In genomic region chr19:53040164-53041132, GRCm38 (mm10) we compare ENCODE assay signal across 8 mouse cellular contexts. TPM values are rescaled to one million over a fixed set of nuclear protein-coding genes. Genes with fewer than 3 reads are reported as not detected.
DNase-seq lines count a peak whose midpoint lies in the region; ATAC-seq lines count a peak whose summit lies in the region.

Gene Xpnpep1, minus strand, starts transcription at chr19:53040214.

- peak within 1 kb of the TSS; percentile 70 for H3K4me3 ChIP-seq in hindbrain, embryonic 16.5 days (ENCODE audit: low read length)
- H3K4me3 ChIP-seq in liver, embryonic 11.5 days (ENCODE audit: low read depth, low read length) = peak within 1 kb of the TSS; percentile 88; the same call in 1 of the 2 replicates

- peaks cover 14% of the 10 kb centered on the region for H3K4me1 ChIP-seq in hindbrain, embryonic 16.5 days (ENCODE audit: control insufficient read depth, insufficient read depth, low read depth, low read length)
- H3K4me1 ChIP-seq in liver, embryonic 11.5 days (replicated peaks; ENCODE audit: control insufficient read depth, insufficient read depth, low read length) = peaks cover 22% of the 10 kb centered on the region

- peak within 1 kb of the TSS; percentile 83 for H3K27ac ChIP-seq in hindbrain, embryonic 16.5 days (ENCODE audit: low read depth, low read length)
- H3K27ac ChIP-seq in liver, embryonic 11.5 days (ENCODE audit: low read depth, low read length) = 0 out of 2 replicates have a peak within 1 kb of the TSS, but pooled peaks have one; percentile 55

- WGBS in hindbrain, embryonic 16.5 days = 86% methylated on average over 23 of the region's 23 CpGs
- WGBS in liver, embryonic 11.5 days = 78% methylated on average over 23 of the region's 23 CpGs

- H3K36me3 ChIP-seq in hindbrain, embryonic 16.5 days (ENCODE audit: control insufficient read depth, insufficient read depth, low read length) = no peaks in the 10 kb centered on the region
- no peaks in the 10 kb centered on the region for H3K36me3 ChIP-seq in liver, embryonic 11.5 days (ENCODE audit: control insufficient read depth, insufficient read depth, low read length)

- peak within 1 kb of the TSS; percentile 69 for H3K4me2 ChIP-seq in hindbrain, embryonic 16.5 days (ENCODE audit: low read length)
- peak within 1 kb of the TSS; percentile 86 for H3K4me2 ChIP-seq in liver, embryonic 11.5 days

- H3K9me3 ChIP-seq in hindbrain, embryonic 16.5 days (ENCODE audit: control insufficient read depth, low read length) = no peaks in the 10 kb centered on the region
- no peaks in the 10 kb centered on the region for H3K9me3 ChIP-seq in liver, embryonic 11.5 days (ENCODE audit: control insufficient read depth, low read length)

- H3K9ac ChIP-seq in hindbrain, embryonic 16.5 days (ENCODE audit: low read depth, low read length) = peak within 1 kb of the TSS; percentile 59; the same call in 1 of the 2 replicates
- peak within 1 kb of the TSS; percentile 61; the same call in 1 of the 2 replicates for H3K9ac ChIP-seq in liver, embryonic 11.5 days (ENCODE audit: low read depth, low read length)

- DNase-seq in heart, adult 11 months = peak; percentile 91
- DNase-seq in heart, adult 9 months (ENCODE audit: low spot score in 2 of 2) = no peak
- no peak for DNase-seq in adrenal gland, postnatal 14 days
- DNase-seq in gastrocnemius, adult 8-10 months (ENCODE audit: low spot score in 2 of 2) = no peak
- no peak for DNase-seq in liver, embryonic 11.5 days (ENCODE audit: low spot score)
- no peak for DNase-seq in ovary, postnatal 36 days (ENCODE audit: low spot score)

- no peaks in the 10 kb centered on the region for H3K27me3 ChIP-seq in hindbrain, embryonic 16.5 days (replicated peaks; ENCODE audit: control insufficient read depth, insufficient read depth, low read length)
- no peaks in the 10 kb centered on the region for H3K27me3 ChIP-seq in liver, embryonic 11.5 days (replicated peaks; ENCODE audit: control insufficient read depth, insufficient read depth, low read length)

- ATAC-seq in hindbrain, embryonic 16.5 days = no peak
- ATAC-seq in liver, embryonic 11.5 days (replicated peaks; ENCODE audit: low FRiP score) = no peak
- ATAC-seq in monocyte, adult 5-6 weeks (replicated peaks; ENCODE audit: insufficient number of reproducible peaks, low FRiP score, low TSS enrichment, poor library complexity, severe bottlenecking) = no peak

RNA-seq across cellular contexts. Expression of gene Xpnpep1, which starts in this region (rescaled TPM):
- 104 and 108 TPM in 2 replicates for total RNA-seq in adrenal gland, postnatal 14 days (2021)
- 10 to 100 TPM; 37.7 to 45.2 (median 39.7) TPM for total RNA-seq in gastrocnemius, adult 8-10 months (2022)
- polyA plus RNA-seq in hindbrain, embryonic 16.5 days (2015; fragmentation: Nextera tagmentation; extraction: Ambion mirVana) = 118 and 129 TPM in 2 replicates
- 180 and 196 TPM in 2 replicates for polyA plus RNA-seq in liver, embryonic 11.5 days (2014; fragmentation: Nextera tagmentation; extraction: Ambion mirVana)
- 48.5 to 69.7 TPM (median 51.8 TPM) in 3 replicates for total RNA-seq in monocyte, adult 5-6 weeks (2017)
